Mouse (Mus musculus) erythroblast, embryonic 14.5 days (primary cell): ENCODE measurements around the gene Lipc.

Experiments used
- GATA1 ChIP-seq: IDR thresholded peaks from 2 replicates; pipeline ENCODE4 v1.6.1; 2012; ENCODE audit warnings: low read length, inconsistent platforms, mixed read lengths
- TAL1 ChIP-seq: IDR thresholded peaks from 3 replicates; pipeline ENCODE4 v1.6.1; 2012; ENCODE audit warnings: low read length, inconsistent platforms, mixed read lengths

DNA sequence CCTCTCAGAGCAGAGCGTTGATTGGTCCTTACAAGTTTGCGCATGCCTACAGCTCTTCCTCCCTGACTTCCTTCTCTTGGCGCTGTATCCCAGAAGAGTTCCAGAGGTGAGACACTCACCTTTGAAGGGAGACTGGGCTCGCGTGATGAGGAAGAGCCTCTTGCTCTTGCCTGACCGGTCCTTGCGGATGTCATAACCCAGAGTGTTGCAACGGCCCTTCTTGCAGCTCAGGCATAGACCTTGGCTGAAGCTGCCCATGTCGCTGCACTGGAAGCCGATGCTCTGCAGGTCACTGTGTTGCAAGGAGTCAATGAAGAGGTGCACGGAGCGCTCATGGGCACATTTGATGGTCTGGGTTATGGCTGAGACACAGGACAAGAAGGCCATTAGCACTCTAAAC is 139.5 kb downstream of the Lipc start:
- TF ChIP-seq TAL1 (no peak), GATA1 (no peak)
